Mouse (Mus musculus) spleen, postnatal 4 days (tissue): Measurements from ENCODE around the gene Gm10197.

Source experiments
- DNase-seq, 2 experiments: peaks; one replicate each; pipeline ENCODE4 v3.0.0; 2022; ENCODE audit warnings: low spot score in 2 of 2

Gene Gm10197

DNA sequence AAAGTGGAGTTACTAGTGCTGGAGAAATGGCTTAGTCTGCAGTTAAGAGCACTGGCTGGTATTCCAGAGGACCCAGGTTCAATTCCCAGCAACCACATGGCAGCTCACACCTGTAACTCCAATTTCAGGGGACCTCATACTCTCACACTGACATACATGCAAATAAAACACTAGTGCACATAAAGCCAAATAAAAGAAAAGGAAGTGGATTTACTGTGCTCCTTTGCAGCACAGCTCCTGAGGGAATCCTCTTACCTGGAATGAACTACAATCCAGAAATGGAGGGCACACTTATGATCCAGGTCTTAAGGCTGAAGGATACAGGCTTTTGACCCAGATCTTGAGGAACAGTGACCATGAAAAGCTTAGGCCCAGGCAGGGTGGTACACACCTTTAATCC is 22.1 kb upstream of the Gm10197 start:
- DNase-seq: no peak

DNA sequence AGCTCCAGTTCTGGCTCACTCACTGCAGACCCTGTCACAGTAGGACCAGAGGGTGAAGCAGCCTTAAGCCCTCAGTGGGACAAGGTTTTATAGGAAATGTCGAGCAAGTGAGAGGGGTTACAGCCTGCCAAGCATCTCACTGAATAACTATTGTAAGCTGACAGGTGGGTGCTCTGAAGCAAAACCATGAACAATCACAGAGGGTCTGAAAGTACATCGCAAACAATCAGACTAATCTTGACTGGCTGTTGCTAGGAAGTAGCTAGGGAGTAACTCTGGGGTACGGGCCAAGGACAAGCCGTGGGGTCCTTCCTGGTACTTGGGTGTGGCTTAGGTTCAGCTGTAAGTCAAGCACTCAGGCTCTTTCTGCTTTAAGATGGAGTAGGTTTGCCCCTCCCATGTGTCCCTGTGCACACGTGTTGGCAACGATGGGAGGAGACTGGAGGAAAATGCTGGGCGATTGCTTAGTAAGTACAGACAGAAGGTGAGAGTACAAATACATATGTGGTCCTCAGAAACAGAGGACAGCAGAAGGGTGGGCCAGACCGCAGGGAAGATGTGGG is 21.3 kb upstream of the Gm10197 start:
- no peak for DNase-seq

DNA sequence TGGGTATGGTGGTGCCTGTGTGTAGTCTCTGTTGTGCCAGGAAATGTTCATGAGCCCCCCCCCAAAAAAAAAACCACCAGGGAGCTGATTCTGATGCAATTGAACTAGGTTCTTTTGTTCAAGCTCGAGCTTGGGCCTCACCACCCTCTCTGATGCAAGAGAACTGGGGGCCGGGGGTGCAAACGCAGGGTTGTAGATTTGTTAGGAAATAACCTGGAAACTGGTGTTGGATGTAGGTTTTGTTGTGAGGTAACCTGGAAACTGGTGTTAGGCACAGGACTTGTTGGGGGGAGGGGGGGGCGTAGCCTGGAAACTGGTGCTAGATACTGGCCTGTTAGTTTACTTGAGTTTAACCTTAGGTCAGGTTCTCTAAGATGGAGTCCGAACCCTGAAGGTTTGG is 20.2 kb upstream of the Gm10197 start:
- DNase-seq: no peak

DNA sequence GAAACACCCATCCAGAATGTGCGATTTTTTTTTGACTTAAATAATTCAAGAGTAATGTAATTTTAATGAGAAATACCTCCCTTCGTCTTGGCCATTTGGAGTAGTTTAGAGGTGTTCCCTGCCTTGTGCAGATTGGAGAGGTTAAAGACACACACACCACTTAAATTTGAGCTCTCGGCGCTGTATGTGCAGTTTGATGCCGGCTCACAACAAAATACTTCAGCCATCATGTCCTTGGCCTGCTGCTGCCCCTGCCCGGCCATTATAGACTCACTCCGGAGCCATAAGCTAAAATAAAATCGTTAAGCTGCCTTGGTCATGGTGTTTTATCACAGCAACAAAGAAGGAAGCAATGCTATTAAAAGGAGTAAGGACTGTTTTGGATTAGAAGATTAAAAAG is 19.8 kb upstream of the Gm10197 start:
- no peak for DNase-seq

DNA sequence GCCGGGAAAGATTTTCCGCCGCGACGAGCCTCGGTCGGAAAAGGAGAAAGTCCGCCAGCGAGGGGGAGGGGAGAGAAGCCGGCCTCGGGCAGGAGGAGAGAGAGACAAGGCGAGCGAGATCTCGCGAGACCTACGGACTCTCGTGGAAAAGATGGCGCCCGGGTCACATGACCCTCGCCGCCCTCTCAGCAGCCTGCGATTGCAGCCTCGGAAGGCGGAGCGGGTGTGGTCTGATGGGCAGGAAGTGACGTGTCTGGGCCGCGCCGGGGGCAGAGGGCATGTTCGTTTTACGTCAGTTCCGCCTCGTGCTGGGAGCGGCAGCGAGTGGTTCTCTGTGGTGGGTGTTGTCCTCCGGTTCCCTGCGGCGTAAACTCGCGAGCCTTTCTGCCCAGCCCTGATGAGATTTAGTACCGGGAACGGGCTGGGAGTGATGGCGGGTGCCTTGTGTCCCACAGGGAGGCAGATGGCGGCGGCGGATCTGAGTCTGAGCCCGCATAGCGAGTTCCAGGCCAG is 19.0 kb upstream of the Gm10197 start, which contains the start of gene Smndc1:
Smndc1 (minus strand) TSS at position 84 of the 513 bp plus-strand sequence.
- peak; percentile 98 to 99 for DNase-seq

DNA sequence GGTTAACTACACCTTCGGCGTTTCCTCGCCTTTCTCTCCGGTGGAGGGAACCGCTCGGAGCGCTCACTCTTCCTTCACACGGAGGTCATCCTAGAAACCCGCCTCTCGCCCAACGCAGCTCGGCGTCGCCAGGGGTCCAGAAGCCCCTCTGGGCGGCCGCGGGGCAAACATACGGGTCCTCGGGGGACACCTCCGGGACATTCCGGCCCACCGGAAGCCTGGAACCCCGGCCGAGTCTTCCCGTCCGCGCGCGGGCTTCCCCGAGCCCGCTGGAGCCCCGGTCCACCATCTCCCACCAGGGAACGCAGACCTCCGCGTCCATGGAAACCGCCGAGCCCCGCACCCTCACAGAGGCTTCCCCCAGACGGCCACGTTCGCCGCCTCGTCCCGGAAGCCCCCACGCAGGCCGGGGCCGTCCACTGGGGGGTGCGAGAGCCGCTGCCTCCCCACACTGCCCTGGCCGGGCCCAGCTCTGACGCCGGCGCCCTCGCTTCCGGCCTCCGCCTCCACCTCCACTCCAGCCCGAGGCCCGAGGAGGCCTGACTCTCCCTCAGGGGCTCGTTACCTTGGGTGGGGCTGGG is 18.4 kb upstream of the Gm10197 start:
- DNase-seq: no peak

DNA sequence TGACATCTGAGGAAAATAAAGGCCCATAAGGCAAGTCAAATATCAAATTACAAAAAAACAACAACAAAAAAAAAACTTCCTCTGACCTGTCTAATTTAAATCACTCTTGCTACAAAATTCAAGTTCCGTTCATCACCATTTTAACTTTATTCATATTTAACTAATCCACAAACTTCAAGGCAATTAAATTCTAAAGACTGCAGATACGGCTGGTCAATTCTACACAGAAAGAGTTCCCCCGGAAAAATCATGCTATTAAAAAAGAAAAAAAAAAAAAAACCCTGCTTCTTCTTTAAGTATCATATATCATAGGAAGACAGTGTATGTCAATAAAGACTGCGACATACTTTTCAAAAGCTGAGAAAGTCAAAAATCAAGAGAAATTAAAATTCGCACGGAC is 17.9 kb upstream of the Gm10197 start:
- no peak for DNase-seq

DNA sequence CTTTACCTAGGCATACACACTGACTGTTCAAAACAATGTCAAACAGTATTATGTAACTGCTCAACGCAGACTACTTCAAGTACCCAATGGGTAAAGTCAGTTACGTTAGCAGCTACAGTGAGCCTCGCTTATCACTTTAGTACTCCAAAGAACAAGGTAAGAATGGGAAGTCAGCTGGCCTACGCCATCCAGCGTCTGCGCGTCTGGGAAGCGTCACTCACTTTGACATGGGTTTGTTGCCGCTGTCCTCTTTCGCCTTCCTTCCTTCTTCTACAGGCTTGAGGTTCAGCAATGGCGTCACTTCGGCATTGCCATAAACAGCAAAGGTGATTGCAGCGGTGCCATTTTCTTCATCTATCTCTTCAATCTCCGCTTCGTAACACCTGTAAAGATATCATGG is 11.8 kb upstream of the Gm10197 start:
- DNase-seq: no peak

DNA sequence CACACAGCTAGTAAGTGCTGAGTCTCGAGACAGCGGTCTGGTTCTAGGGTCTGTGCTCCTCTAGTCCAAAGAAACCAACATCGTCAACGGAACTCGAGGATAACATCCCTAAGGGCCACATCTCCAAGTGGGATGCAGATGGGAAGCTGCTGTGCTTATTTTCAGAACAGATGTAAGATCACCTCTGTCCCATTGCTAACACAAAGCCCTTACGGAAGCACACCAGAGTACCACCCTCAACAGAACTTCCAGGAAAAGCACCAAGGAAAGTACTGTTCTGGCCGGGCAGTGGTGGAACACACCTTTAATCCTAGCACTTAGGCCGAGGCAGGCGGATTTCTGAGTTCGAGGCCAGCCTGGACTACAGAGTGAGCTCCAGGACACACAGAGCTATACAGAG is 6.9 kb upstream of the Gm10197 start:
- DNase-seq: no peak

DNA sequence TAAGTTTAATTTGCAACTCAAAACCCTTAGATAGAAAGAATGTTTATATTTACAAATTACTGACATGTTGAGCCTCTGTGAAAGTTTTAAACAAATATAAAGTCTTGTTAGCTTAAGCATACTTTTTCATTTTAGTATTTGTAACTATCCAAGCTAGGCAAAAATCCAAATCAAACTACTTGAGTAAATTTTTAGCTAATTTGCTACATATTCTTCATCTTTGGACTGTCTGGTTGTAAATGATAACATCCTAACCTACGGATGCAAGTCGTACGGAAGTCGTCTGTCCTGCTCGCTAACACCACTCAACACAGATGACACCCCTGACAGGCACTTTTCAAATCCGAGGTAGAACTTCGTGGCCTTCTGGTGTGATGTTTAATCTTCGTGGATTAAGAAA is 6.1 kb upstream of the Gm10197 start:
- DNase-seq: no peak

DNA sequence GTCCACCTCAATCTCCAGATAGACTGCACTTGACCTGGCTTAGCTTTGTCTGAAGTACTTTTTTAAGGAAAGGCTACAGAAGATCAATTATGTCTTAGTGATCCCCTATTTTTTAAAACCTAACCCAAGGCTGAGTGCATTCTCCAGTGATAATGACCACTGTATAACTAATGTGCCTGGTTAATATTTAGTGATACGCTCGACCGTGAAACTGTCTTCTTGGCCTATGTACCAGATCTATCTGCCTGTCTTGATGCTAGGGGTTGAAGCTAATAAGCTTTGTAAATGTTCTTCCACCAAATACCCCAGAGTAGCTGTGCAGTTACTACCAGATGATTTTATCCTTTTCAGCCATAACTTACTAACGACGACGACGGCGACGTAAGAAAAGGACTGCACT is 4.2 kb upstream of the Gm10197 start:
- no peak for DNase-seq

DNA sequence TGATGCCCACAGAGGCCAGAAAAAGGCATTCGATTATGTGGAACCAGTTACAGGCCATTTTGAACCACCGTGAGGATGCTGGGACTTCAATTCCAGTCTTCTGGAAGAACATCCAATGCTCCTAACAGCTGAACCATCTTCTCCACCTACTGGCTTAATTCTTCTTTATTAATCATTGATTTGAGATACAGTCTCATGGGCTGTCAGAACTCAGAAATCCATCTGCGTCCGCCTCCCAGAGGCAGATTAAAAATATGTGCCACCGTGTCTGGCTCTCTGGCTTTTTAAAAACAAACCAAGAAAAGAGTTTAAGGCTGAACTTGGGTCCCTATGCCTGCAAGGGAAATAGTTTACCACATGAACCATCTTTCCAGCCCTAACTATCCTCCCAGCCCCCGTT is 3.7 kb upstream of the Gm10197 start:
- DNase-seq: no peak

DNA sequence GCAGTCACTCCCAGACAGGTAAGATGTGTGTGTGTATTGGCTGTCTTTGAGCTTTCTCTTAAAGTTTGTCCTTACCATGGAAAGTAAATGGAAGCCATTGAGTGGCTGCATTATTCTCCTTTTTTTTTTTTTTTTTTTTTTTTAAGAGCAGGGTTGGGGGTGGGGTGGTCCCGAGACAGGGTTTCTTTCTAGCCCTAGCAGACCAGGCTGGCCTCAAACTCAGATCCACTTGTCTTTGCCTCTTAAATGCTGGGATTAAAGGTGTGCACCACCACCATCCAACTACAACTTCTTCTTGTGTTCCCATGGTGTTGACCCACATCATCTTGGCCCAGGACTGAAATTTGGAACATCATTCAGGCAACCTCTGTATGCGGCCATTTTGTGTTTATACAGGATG is 2.0 kb upstream of the Gm10197 start:
- no peak for DNase-seq

DNA sequence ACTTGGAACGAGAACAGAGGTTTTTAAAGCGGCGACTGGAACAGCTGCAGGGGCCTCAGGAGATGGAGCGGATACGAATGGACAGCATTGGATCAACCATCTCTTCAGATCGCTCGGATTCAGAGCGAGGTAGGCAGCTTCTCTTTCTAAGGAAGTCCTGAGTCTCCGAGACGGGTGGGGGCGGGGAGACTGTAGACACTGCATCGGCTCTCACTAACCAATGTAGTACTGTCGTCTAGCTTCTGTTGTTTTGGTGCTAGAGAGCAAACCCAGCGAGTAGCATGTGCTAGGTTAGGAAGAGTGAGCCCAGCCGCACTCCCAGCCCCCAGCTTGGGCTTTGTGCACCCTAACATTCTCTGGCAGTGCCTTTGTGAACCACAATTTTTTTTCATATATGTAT is 1.3 kb downstream of the Gm10197 start:
- DNase-seq: no peak

DNA sequence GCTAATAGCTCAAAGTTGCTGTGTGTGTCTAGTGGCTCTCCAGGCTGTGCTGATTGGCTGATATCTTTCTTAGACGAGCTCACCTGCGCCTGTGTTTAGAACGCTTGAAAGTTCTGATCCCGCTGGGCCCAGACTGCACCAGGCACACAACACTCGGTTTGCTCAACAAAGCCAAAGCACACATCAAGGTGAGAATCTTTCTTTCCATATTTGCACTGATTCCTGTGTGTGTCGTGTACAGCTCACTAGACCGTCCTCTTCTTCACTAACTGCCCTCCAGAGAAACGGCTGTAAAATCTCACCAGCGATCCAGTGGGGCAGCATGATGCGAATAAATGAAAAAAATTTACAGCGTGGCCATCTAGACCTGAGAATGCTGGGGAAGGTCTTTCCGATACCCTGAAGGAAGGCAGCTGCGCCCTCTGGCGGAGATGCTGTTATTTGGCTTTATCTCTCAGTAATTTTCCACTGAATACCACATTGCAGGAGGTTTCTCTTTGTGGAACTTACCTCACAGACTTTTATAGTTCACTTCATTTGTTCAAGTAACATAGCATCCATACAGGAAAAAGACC is 2.0 kb downstream of the Gm10197 start:
- peak; percentile 71 to 89 for DNase-seq

DNA sequence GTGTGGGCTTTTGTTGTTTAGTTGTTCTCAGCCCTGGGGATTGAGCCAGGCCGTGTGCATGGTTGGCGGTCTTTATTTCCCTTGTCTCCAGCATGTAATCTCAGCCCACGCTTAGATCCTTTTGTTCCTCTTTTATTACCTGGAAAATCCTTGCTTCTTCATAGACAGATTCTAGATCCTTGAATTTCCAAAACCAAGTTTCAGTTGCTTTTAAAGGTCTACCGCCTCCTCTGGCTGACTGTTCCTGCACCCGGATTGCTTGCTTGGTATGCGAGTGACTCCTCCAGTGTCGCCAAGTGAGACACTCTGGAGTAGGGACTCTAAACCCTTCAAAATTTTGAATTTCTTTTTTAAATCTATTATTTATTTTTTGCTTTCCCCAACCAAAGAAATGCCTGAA is 4.7 kb downstream of the Gm10197 start:
- DNase-seq: no peak

DNA sequence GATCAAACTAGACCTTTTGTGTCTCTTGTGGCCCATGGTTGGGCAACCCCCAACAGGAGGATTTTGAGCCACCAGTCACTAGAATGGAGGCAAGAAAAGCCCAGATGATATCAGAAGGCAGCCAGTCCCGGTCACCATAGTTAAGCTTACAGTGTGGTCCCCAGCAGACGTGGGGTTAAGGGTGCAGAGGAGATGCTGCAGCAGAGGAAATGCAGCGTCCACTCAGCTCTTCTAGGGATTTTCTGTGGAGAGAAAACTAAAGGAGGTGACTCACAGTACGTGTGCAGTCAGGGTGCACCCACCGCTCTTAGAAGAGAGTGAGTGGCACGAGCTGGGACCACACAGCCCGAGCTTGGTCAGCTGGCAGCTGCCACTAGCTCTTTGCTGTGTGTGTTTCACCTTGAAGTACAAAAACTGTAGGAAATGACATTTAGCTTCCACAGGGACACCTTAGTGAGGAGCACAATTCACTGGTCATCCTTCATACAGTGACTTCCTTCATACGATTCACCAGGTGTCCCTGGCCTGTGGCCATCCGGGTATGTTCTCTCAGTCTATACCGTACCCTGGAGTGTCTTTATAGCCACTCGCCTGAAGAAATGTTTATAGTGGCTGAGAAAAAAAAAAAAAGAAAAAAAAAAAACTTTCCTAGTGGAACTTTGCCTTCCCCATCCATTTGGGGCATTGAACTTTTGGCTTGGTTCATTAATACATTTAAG is 5.3 kb downstream of the Gm10197 start:
- DNase-seq: no peak

DNA sequence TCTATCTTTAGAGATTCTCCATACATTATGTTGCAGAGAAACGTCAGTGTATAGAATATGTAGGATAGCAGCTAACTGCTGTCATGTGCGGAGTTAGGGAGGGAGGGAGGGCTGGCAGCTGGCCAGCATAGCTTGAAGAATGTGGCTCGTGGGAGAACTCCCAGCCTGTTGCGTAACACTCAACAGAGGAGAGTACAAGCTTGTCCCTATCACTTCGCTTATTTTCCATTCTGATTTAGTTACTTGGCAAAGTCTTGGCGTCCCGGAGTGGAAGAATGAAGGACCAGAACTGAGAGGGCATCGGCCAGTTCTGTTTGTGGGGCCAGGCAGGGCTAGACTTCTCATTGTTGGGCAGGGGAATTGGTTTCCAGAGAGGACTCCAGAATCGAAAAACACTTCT is 6.6 kb downstream of the Gm10197 start:
- no peak for DNase-seq

DNA sequence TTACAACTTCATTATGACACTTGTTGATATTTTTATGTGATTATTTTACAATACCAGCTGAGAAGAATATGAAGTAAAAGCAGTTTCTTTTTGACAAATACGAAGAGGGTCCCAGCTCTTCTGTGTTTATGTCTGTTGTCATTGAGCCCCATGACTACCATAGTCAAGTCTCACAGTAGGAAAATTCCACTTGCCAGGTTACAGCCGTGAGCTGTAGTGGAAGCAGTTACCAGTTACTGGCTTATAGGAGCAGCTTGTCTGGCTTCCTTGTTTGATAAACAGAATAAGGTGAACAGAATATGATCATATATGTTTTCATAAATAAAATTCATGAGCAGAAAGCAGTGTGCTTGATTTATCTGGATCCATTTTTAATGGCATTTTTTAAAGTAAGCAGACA is 7.0 kb downstream of the Gm10197 start:
- DNase-seq: no peak

DNA sequence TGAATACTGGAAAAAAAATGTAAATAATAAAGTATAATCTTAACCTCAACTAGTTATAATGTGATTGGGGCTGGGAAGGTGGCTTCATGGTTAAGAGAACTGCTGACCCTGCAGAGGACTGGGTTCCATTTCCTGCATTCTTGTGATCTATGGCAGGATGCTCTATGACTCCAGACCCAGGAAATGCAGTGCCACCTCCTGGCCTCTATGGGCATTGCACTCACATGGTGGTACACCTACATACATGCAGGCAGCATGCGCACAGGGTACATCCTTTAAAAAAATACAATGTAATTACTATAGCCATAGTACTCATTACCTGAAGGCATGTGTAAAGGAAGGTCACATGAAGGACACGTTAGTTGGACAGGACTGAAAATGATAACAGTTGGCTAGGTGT is 8.6 kb downstream of the Gm10197 start:
- DNase-seq: peak; percentile 68 to 81

DNA sequence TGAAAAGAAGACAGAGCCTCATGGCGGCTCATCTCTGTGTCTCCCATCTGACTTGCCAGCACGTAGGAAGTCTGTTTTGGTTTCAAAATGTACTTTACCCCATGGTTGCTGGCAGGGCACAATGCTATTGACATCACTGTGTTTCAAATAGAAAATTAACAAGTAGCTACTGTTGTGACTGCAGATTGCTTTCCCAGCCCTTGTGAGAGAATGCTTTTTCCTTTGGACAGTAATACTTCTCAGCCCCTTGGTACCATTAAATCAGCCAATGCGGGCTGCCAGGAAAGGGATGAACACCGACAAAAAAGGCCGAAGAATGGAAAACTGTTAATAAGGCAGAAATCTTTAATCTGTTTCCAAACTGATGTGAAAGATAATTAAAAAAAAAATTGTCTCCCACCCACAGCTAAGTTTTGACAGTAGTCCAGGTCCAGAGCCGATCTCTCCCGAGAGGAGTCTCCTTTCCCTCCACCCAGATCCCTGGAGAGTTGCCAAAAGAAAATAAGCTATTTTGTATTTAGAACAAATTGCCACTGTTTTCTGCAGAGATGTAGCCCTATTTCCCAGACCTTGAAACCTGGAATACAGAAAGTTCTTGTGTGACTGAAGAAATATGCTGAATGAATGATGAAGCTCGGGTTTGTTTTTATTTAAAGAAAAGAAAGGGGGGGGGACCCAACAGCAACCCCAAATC is 11.2 kb downstream of the Gm10197 start:
- DNase-seq: no peak
